Mouse (Mus musculus) NIH3T3 (cell line): ENCODE results near the gene Sox8.

ENCODE experiments used
- DNase-seq: peaks from one replicate; pipeline ENCODE4 v3.0.0-alpha.2; 2012; ENCODE audit warnings: low read depth

Gene Sox8

DNA sequence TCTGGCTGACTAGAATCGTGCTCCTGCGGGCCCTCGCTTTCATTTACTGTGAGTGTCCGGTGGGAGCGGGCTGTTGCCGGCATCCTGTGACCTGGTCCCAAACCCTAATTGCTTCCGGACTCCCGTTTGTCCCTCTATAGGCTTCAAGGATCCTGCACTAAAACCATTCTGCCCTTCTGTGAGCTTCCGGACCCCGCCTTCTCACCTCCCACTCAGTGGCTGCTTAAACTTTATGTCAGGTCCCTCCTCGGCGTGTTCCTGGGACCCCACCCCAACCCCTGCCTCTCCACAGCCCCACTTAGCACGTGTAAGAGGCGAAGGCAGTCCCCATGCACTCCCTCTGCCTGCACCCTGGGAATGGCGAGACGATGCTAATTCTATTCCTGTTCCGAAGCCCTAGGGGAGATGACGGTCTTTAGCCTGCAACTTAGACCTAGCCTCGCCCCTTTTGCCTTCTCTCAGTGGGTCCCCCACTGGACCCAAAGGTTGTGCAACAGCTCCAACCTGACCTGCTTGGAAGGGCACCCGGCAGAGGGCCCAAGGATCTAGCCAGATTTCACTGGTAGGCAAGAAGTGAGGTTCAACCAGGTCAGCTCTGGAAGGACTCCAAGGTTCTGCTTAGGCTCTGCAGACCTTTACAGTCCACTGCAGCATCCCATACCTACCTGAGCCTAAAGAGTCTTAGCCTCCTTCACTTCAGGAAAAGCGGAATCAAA, 9.0 kb upstream of the Sox8 start:
- DNase-seq: peak; percentile 36

DNA sequence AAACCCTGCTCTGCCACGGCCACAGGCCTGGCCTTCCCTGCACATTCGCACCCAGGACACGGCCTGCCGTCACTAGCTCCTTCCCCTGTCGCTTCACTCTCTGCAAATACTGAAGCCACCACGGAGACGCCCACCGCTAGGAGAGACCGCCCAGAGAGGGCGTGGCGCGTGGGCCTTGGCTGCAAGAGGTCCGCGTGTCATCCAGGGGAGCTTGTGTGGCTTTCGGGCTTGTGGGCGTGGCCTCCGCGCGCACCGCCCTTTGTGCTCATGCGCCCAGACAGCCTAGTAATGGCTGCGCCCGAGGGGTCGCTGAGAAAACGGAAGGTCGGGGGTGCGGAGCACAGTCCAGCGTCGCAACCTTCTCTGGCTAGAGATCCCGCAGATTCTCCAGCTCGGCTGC, 8.4 kb upstream of the Sox8 start, which contains the start of gene Lmf1:
Lmf1 (plus strand) TSS at position 166 of the 400 bp plus-strand sequence.
- peak; percentile 98 for DNase-seq

DNA sequence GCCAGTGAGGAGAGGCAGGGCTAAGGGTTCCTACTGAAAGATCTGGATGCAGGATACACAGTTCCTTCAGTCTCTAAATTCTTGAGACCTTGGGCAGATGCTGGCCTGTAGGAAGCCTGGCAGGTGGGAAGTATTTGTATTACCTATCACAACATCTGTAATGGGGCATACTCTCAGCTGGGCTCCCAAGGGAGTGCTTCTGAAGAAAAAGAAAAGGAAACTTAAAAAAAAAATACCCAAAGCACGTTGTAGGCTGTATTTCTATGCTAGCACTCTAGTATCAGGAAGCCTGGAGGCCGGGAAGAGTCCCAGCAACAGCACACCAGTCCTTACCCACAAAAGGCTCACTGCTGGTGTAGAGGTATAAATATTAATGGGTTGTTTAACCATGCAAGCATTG, 7.2 kb upstream of the Sox8 start:
- no peak for DNase-seq

DNA sequence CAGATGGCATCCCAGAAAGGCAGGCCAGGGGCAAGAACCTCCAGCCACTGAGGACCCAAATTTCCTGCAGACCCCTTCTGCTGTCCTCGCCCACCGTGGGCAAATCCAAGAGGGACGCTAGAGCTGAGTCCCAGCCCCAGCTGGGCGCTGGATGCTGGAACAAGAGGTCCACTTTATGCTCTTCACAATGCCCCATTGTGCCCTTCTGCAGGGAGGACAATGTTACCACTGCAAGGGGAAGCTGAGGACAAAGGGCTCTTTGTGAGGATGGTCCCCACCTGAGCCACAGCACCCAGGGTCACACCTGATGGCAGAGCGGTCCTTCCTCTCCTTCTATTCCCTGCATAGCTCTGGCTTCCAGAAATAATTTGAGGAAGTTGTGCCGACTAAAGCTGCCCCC, 6.8 kb upstream of the Sox8 start:
- DNase-seq: no peak

DNA sequence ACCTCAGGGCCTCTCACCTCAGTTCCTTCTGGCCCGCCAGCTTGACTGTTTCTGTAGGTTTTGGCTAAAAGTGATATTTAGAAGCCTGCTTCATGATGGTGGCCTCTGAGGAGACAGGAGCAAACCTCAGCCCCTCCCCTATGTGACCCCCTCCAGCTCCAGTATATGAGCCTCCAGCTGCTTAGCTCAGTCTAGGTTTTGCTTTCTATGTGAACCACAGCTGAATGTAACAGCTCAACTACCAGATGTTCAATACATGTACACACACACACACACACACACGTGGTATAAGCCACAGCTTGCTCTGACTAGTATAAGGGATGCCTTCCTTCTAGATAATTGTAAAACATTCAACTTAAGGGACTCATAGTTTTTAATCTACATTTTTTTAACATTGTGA, 5.5 kb upstream of the Sox8 start:
- no peak for DNase-seq

DNA sequence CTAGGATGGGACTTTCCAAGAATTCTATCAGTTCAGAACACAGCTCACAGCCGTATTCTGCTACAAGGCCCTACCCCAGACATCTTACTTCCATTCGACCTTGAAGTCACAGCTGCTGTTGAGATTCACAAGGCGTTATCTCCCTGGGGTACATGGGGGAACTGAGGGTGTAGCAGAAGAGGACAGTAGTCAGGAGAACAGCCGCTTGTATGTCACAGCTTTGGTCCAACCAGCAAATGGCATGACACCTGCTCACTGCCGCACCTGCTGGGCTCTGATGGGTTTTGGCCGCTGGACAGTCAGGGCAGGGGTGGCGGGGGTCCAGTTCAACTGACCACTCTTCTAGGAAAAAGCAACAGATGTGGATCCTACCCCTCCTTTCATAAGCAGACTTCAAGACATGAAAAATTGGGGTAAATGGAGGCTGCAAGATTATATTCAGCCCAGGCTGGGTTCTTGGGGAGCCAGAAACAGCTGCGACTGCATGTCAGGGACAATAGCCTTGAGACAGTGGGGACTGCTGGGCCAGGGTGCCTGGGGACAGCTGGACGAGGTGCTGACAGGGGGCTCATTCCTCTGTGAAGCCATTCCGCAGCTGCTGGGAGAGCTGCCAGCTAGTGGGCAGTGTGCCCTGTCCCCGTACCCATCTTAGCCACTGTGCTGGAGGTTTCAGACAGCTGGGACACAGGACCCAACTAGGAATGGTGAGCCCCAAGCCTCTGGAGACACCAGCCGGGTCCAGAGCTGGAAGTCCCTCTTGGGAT, 4.9 kb upstream of the Sox8 start:
- DNase-seq: no peak

DNA sequence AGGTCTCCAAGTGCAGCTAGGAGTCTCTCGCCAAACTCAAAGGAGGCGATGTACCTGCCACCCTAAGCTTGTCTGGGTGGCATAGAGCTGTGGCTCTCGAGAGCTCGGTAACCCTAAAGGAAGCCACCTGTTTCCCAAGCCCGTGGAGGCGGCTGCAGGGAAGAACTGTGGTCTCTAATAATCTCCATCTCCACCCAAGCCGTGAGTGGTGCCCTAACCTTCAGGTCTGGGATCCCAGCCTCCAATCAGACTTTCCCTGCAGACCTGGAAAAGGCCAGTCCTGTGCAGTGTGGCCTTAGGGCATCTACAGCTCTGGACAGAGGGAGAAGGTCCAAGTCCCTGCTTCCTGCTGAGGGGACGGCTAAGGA, 951 bp upstream of the Sox8 start:
- DNase-seq: no peak

DNA sequence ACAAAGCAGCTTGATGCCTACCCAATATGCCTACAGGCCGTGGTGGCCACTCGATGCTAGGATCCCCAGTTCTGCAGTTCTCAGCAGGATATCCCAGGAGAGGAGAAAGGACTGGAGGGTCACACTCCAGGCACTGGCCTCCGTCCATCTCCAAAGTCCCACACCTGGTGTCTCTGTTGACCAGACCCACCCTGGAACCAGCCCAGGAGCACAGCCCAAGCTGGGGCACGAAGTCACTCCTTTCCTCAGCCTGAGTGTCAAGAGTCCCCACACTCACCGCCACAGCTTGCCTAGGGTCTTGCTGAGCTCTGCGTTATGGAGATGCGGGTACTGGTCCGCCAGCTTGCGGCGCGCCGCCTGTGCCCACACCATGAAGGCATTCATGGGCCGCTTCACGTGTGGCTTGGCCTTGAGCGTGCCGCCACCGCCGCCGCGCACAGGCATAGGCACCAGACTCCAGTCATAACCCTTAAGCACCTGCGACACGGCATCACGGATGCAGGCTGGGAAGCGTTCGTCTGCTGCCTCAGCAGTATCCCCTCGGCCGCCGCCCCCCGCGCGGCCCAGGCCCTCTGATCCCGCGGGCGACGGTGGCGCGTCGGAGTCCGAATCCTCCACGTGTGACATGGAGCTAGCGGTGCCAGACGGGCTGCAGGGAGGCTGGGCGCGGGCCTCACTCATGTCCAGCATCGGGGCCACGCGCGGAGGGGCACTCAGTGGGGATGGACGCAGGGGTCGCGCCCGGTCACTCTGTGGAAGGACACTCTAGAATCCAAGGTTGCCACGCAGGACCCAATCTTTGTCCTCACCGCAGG, 446 bp downstream of the Sox8 start:
- DNase-seq: no peak

DNA sequence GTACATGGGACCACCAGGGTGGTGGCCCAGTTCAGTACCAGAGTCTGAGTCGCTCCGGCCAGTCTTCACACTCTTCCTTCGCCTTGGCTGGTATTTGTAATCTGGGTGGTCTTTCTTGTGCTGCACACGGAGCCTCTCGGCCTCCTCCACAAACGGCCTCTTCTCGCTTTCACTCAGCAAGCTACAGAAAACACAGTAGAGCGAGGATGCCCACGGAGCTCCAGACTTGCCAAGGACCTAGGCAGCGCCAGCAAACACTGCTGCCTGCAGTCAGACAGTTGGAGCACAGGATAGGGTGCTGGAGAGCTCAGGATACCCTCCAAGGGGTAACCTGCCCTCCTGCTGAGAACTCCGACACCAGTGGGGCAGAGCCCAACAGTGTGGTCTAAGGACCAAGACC, 1.6 kb downstream of the Sox8 start:
- DNase-seq: no peak

DNA sequence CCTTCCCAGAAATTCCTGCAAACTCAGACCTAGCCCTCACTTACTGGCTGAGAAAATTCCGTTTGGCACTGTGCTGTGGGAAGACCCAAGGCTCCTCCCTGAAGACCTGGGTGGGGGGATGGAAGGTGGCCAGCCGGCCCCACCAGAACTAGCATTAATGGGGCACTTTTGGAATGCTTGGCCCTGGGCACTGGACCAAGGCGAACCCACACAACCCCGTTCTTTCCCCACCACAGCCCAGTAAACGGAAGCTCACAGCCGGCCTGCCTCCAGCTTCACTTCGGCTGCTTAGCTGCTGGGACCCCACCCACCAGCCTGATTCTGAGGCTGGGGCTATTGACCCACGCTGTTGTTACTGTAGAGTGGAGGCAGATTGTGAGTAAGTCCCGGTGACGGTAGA, 2.3 kb downstream of the Sox8 start:
- no peak for DNase-seq

DNA sequence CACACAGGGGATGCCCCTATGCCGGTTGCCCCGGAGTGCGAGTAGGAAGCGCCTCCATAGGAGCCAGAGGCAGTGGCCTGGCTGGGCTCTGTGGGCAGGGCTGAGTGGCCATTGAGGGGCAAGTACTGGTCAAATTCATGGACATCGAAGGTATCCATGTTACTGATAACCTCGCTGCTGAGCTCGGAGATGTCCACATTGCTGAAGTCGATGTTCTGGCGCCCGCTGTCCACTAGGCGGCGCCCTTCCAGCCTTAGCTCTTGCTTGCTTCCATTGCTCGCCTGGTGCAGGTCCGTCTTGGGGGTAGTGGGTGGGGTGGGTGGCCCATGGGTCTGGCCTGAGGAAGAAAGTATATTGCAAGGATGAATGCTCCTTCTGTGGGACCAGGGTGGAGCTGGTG, 2.7 kb downstream of the Sox8 start:
- DNase-seq: peak; percentile 81

DNA sequence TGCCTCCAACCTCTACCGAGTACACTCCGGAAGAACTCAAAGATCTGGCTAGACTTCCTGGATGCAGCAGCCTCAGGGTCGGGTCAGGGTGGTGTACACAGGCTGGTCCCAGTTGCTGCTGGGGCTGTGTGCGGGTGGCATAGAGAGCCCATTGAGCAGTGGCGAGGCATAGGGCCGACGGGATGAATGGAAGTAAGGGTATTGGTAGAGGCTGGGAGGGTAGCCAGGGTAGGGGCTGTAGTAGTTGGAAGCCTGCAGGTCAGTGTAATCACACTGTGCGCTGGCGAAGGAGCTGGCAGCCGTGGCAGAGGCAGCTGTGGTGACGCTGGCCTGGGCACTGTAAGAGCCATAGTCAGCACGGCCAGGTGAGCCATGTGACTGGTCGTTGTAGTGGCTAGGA, 3.2 kb downstream of the Sox8 start:
- no peak for DNase-seq

DNA sequence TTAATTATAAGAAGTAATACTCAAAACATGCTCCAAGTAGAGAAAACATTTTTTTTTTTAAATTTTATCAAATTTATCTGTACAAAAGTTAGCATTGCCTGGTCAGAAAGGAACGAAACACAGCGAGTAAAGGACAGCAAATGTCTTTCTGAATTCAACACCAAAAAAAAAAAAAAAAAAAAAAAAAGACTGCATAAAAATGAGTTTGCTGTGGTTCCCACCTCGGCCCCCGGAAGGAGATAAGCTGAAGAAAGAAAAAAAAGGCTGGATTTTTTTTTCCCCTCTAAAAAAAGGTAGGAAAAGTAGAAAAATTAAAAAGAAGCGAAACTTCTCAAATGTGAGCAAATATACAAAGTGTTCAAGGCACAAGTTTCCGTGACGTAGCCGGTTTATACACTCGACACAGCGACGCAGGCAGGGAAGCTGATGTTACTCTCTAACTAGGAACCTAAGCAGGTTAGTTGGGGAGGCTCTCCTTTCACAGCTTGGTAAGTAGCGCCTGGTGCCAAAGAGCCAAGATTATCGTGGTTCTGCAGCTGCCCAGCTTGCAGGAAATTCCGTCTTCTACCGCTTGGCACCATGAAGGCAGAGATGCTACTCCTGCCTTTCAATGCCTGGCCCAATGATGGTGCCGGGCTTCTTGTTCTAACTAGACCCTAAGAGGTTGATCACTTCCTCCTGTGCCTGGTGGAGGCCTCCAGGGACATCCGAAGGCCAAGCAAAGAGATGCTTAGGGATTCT, 4.5 kb downstream of the Sox8 start:
- no peak for DNase-seq

DNA sequence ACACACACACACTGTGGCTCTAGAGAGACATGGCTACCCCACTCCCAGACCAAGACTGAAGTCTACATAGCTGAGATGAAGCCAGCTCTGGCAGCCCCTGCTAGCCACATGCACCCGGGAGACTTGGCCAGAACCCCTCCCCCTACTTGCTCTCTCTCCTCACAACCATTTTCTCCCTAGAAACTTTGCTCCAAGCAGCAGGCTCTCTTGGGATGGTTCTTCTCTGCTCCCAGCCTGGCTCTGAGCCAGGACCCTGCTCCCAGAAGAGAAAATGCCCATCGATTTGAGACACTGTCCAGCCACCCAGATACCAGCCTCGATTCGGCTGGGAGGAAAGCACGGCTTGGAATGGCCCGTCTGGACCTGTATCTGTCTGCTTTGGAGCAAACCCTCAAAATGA, 5.2 kb downstream of the Sox8 start:
- DNase-seq: no peak

DNA sequence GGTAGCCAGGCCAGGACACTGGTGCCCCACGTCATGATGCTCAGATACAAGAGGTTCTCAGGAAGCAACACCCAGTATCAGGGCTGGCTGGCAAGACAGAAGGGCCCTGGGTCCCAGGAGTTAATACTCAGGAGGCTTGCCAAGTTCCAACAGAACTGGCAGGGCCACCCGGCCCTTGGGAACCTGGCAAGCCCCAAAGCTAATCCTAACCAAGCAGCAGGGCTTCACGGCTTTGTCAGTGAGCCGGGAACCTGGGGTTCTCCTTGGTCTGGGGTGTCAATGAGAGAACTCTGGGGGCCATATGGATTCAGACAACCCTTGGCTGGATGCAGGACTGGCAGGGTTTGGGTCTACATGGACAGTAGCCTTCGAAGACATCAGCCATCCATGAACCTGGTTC, 6.0 kb downstream of the Sox8 start:
- DNase-seq: no peak

DNA sequence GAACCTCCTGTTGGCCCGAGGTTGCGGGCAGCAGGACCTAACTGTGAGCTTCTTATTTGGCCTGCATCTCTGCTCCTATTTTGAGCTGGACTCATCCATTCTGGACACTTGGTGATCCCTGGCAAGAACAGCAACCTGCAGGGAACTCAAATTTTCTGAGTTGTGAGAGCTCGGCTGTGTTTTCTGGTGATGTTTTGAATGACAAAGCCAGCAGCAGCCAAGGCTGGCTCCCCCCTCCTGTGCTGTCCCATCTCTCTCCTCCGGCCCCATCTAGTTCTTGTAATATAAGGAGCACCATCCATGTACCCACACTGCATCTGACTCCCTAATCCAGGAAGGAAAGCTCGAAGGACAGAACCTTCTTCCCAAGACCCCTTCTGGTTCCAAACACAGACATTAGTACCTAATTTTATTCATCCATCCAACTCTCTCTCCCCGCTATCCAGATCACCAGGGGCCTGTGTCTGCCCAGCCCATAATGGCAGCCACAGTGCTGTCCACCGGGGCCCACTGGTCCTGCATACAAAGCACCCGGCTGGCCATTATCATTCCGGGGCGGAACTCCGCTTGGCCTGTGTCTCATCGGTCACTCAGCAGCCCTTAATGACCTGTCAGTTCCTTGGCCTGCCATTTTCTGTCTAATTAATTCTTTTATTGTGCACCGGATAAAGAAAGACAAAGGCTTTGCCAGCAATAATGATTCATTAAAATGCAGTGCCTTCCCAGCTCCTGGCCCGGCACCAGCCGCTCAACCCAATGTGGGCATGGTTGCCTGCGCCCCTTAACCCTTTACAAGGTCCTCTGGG, 9.1 kb downstream of the Sox8 start:
- no peak for DNase-seq

DNA sequence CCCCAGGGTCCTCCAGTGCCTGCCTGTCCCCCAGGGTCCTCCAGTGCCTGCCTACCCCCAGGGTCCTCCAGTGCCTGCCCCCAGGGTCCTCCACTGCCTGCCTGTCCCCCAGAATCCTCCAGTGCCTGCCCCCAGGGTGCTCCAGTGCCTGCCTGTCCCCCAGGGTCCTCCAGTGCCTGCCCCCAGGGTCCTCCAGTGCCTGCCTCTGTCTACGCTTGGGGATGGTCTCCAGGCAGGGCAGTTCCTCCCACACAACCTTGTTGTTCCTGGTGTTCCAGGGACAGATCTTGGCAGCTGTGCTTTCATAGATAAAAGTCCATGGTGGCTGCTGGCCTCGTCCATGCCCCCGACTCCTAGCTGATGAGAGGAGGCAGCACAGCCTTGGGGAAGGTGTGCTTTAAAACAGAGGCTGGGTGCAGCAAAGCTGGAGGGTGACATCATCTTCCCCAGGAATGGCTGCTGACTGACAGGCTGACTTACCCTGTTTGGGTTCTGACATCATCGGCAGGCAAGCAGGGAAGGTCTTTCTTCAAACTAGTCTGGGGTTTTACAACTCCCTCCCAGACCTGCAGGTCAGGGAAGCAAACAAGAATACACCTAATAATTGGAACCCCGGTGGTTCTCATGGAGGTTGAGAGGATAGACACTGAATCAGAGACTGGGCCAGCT, 9.8 kb downstream of the Sox8 start:
- peak; percentile 27 for DNase-seq

DNA sequence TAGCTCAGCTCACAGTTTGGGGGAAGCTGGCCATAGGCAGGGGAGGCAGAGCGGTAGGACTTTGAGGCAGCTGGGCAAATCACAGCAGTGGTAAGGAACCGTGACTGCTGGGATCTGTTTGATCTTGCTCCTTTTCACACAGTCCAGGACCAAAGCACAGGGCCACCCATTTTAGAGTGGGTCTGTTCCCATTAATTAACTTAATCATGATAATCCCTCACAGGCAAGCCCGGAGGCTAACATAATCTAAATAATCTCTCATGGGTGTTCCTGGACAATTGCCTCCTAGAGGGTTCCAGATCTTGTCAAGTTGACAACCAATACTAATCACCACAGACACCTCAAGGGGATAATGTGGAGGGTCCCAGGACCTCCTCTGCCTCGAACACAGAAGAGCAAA, 10.9 kb downstream of the Sox8 start:
- no peak for DNase-seq

DNA sequence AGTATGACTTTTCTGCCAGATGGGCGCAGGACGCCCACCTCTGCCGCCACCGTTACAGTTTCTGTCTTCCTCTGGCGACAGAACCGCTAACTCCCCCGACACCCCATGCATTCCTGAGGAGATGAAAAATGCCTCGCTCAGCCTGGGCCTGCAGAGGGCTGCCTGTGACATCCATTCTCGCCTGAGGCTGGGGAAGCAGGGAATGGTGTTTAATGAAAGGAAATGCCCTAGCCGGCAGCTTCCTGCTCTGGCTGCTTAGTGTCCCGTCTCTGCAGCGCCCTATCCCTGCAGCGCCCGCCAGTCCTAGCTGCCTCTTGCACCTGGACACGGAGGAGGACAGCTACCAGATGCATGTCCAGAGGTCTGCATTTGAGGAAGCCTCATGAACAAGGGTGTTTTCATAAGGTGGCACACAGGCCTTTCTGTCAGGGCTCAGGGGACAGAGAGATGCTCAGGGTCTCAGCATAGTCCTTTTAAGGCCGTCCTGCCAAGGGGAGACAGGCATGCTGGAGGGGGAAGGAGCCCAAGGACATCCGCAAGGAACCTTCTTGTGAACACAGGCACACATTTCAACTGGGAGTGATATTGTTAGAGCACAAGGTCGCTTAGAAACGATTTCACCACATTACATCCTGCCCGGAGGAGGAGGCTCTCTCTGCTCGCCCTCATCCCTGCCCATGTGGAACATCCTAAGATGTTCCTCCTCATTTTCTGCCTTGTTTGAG, 13.7 kb downstream of the Sox8 start:
- DNase-seq: no peak
